Mouse (Mus musculus) limb, embryonic 15.5 days (tissue): ENCODE results near the gene Gm5141. TPM values are rescaled to one million over a fixed set of nuclear protein-coding genes. Genes with fewer than 3 reads are reported as not detected.
"Not testable (repeated sequence)": the region's sequence is repeated elsewhere in the genome, so short reads cannot be mapped to it uniquely, and the experiment has no call there.

Experiments
- ATAC-seq: fragments of 200-750 bp; cut with Nextera tagmentation; 2 replicates; pipeline ENCODE4 v1.8.0; 2017; ENCODE audit warnings: low read depth, moderate TSS enrichment; ENCODE audit not compliant: insufficient number of reproducible peaks, low FRiP score, low TSS enrichment
- H3K27ac ChIP-seq: fragments of 300-500 bp; sonication (generic); 2 replicates; pipeline ENCODE4 v1.5.1; 2015; ENCODE audit warnings: moderate library complexity, mild to moderate bottlenecking, inconsistent platforms
- H3K27me3 ChIP-seq: fragments of 300-500 bp; sonication (generic); 2 replicates; pipeline ENCODE4 v1.6.1; 2015; ENCODE audit warnings: inconsistent platforms
- H3K36me3 ChIP-seq: fragments of 300-500 bp; sonication (generic); 2 replicates; pipeline ENCODE4 v1.6.1; 2015; ENCODE audit warnings: inconsistent platforms
- H3K4me1 ChIP-seq: fragments of 300-500 bp; sonication (generic); 2 replicates; pipeline ENCODE4 v1.6.1; 2015; ENCODE audit warnings: inconsistent platforms
- H3K4me2 ChIP-seq: fragments of 300-500 bp; sonication (generic); 2 replicates; pipeline ENCODE4 v1.6.1; 2015; ENCODE audit warnings: mild to moderate bottlenecking, inconsistent platforms
- H3K4me3 ChIP-seq: fragments of 300-500 bp; sonication (generic); 2 replicates; pipeline ENCODE4 v1.5.1; 2015; ENCODE audit warnings: mild to moderate bottlenecking, inconsistent platforms
- H3K9ac ChIP-seq: fragments of 300-500 bp; sonication (generic); 2 replicates; pipeline ENCODE4 v1.6.1; 2015; ENCODE audit warnings: inconsistent platforms
- H3K9me3 ChIP-seq: fragments of 300-500 bp; sonication (generic); 2 replicates; pipeline ENCODE4 v1.6.1; 2016; ENCODE audit warnings: inconsistent platforms
- WGBS: fragments of 180-500 bp; shearing (Covaris S2); methylation state at CpG from one replicate; pipeline ENCODE4 v1.1.7; 2015; 5-methylcytosine and 5-hydroxymethylcytosine counted together
- polyA plus RNA-seq: library from polyadenylated mRNA; unstranded; fragments of >200 nt; fragmentation: Nextera tagmentation; extraction: Ambion mirVana; gene quantifications from 2 replicates; pipeline ENCODE4 v1.2.1, GENCODE M21; 2015

Gene Gm5141
- polyA plus RNA-seq: 9.7 and 13.3 TPM in 2 replicates

- peak within 1 kb of the TSS; percentile 52 for H3K4me3 ChIP-seq
- WGBS: 4% methylated on average over 23 of the region's 23 CpGs
- H3K4me2 ChIP-seq: peak within 1 kb of the TSS; percentile 64
- H3K9ac ChIP-seq: peak within 1 kb of the TSS; percentile 35
- H3K36me3 ChIP-seq: peaks cover 10% of the 10 kb centered on the region
- H3K27me3 ChIP-seq, H3K9me3 ChIP-seq, H3K27ac ChIP-seq, H3K4me1 ChIP-seq: not testable (repeated sequence)
- peak; percentile 82; the same call in 1 of the 2 replicates for ATAC-seq
These were observed at the start of gene Gm5141 for GRCm38 (mm10) chr13:62785199-62786134. Gm5141 (minus strand) TSS chr13:62785808.

- H3K4me3 ChIP-seq: no peak overlapping the region
- H3K27ac ChIP-seq: no peak overlapping the region
- no peak overlapping the region for H3K9ac ChIP-seq
- no peak overlapping the region for H3K4me2 ChIP-seq
- H3K4me1 ChIP-seq: no peaks in the 10 kb centered on the region
- WGBS: 38% methylated on average over 4 of the region's 4 CpGs
- no peaks in the 10 kb centered on the region for H3K36me3 ChIP-seq
- no peaks in the 10 kb centered on the region for H3K9me3 ChIP-seq
- no peak for ATAC-seq
- no peaks in the 10 kb centered on the region for H3K27me3 ChIP-seq
These were observed 47.7 kb upstream of the Gm5141 start for GRCm38 (mm10) chr13:62833341-62833740.

- no peaks in the 10 kb centered on the region for H3K36me3 ChIP-seq
- H3K4me3 ChIP-seq: no peak overlapping the region
- H3K27ac ChIP-seq: no peak overlapping the region
- no peak overlapping the region for H3K9ac ChIP-seq
- H3K27me3 ChIP-seq: no peaks in the 10 kb centered on the region
- H3K4me1 ChIP-seq: no peaks in the 10 kb centered on the region
- WGBS: 79% methylated on average over 2 of the region's 2 CpGs
- H3K4me2 ChIP-seq: no peak overlapping the region
- H3K9me3 ChIP-seq: no peaks in the 10 kb centered on the region
- ATAC-seq: no peak
These were observed 46.6 kb upstream of the Gm5141 start for GRCm38 (mm10) chr13:62832239-62832638.

- 84% methylated on average over 3 of the region's 3 CpGs for WGBS
- H3K36me3 ChIP-seq, H3K9me3 ChIP-seq, ATAC-seq, H3K4me2 ChIP-seq, H3K27ac ChIP-seq, H3K27me3 ChIP-seq, H3K4me1 ChIP-seq, H3K4me3 ChIP-seq, H3K9ac ChIP-seq: not testable (repeated sequence)
These were observed 30.1 kb upstream of the Gm5141 start for GRCm38 (mm10) chr13:62815705-62816104.

- H3K4me2 ChIP-seq: peak overlapping the region; percentile 64
- peak overlapping the region; percentile 36 for H3K4me3 ChIP-seq
- H3K4me1 ChIP-seq: no peaks in the 10 kb centered on the region
- H3K36me3 ChIP-seq: no peaks in the 10 kb centered on the region
- 6% methylated on average over 30 of the region's 32 CpGs for WGBS
- no peak overlapping the region for H3K9ac ChIP-seq
- no peak for ATAC-seq
- no peaks in the 10 kb centered on the region for H3K27me3 ChIP-seq
- no peaks in the 10 kb centered on the region for H3K9me3 ChIP-seq
- H3K27ac ChIP-seq: no peak overlapping the region
These were observed 27.1 kb upstream of the Gm5141 start for GRCm38 (mm10) chr13:62812713-62813112.

- not testable (repeated sequence) for H3K9me3 ChIP-seq, H3K9ac ChIP-seq, H3K36me3 ChIP-seq, H3K4me3 ChIP-seq, H3K4me1 ChIP-seq, H3K4me2 ChIP-seq, ATAC-seq, H3K27me3 ChIP-seq, H3K27ac ChIP-seq
- 84% methylated on average over 6 of the region's 6 CpGs for WGBS
These were observed 22.4 kb upstream of the Gm5141 start for GRCm38 (mm10) chr13:62807981-62808380.

GRCm38 (mm10) chr13:62786135-62786493 lies 506 bp upstream of the Gm5141 start:
- ATAC-seq, H3K27me3 ChIP-seq, H3K9ac ChIP-seq, H3K9me3 ChIP-seq, H3K27ac ChIP-seq, H3K4me1 ChIP-seq: not testable (repeated sequence)
- Histone ChIP-seq H3K4me2 (peak overlapping the region; percentile 64), H3K36me3 (peaks cover 10% of the 10 kb centered on the region), H3K4me3 (peak overlapping the region; percentile 52)
- WGBS: 56% methylated on average over 2 of the region's 2 CpGs

- H3K36me3 ChIP-seq, H3K9ac ChIP-seq, H3K9me3 ChIP-seq, H3K4me3 ChIP-seq, H3K27me3 ChIP-seq, H3K27ac ChIP-seq, H3K4me1 ChIP-seq, ATAC-seq, H3K4me2 ChIP-seq: not testable (repeated sequence)
- WGBS: 59% methylated on average over 2 of the region's 2 CpGs
These were observed 21.8 kb downstream of the Gm5141 start for GRCm38 (mm10) chr13:62763806-62764205.

- not testable (repeated sequence) for H3K36me3 ChIP-seq, H3K27me3 ChIP-seq, H3K9me3 ChIP-seq, H3K4me1 ChIP-seq
- WGBS: 10% methylated on average over 20 of the region's 20 CpGs
- Histone ChIP-seq H3K9ac (peak within 1 kb of the TSS; percentile 35), H3K27ac (peak within 1 kb of the TSS; percentile 63; the same call in 1 of the 2 replicates), H3K4me3 (peak within 1 kb of the TSS; percentile 50), H3K4me2 (peak within 1 kb of the TSS; percentile 52)
- ATAC-seq: peak; percentile 72; the same call in 1 of the 2 replicates
These were observed 24.9 kb downstream of the Gm5141 start, which contains the start of gene Platr25 for GRCm38 (mm10) chr13:62760432-62761415. Platr25 (minus strand) TSS chr13:62760709.

GRCm38 (mm10) chr13:62733322-62733721 lies 52.3 kb downstream of the Gm5141 start:
- H3K36me3 ChIP-seq: peaks cover 6% of the 10 kb centered on the region; the same call in 1 of the 2 replicates
- no peaks in the 10 kb centered on the region for H3K9me3 ChIP-seq
- ATAC-seq: no peak
- H3K9ac ChIP-seq: no peak overlapping the region
- H3K27me3 ChIP-seq: no peaks in the 10 kb centered on the region
- no peak overlapping the region for H3K4me2 ChIP-seq
- H3K4me3 ChIP-seq: no peak overlapping the region
- 84% methylated on average over 2 of the region's 2 CpGs for WGBS
- no peak overlapping the region for H3K27ac ChIP-seq
- no peaks in the 10 kb centered on the region for H3K4me1 ChIP-seq
